Mouse (Mus musculus): ENCODE data around the gene Mettl17. TPM values are rescaled to one million over a fixed set of nuclear protein-coding genes. Genes with fewer than 3 reads are reported as not detected.

The Mettl17 gene
- 4.6 TPM for polyA plus RNA-seq (2014; fragmentation: Illumina TruSeq; extraction: RNeasy Lipid Tissue Mini Kit (QIAGEN cat#74804); ENCODE audit: low read depth, low replicate concordance)

GRCm38 (mm10) chr14:51884598-51885331 lies at the start of gene Mettl17:
Gene Mettl17, plus strand, starts transcription at chr14:51884842.

GRCm38 (mm10) chr14:51853399-51853798 lies 31.2 kb upstream of the Mettl17 start, which contains the start of gene Ear6:
Gene Ear6, plus strand, starts transcription at chr14:51853699.

GRCm38 (mm10) chr14:51892191-51892939 lies 7.7 kb downstream of the Mettl17 start, which contains the start of gene Slc39a2:
Gene Slc39a2, plus strand, starts transcription at chr14:51892889.

GRCm38 (mm10) chr14:51913960-51914762 lies 29.5 kb downstream of the Mettl17 start, which contains the start of gene Ndrg2:
Gene Ndrg2, minus strand, starts transcription at chr14:51914158.

GRCm38 (mm10) chr14:51918125-51918524 lies 33.5 kb downstream of the Mettl17 start, which contains the start of gene Tppp2:
Gene Tppp2, plus strand, starts transcription at chr14:51918425.

GRCm38 (mm10) chr14:51922571-51922865 lies 37.9 kb downstream of the Mettl17 start, which contains the start of gene Rnase13:
Gene Rnase13, minus strand, starts transcription at chr14:51922773.

Other genes with a start within 250 kb of the Mettl17 start
- not detected for gene Gm4181, start 249.2 kb upstream of the Mettl17 start, polyA plus RNA-seq (2014; fragmentation: Illumina TruSeq; extraction: RNeasy Lipid Tissue Mini Kit (QIAGEN cat#74804); ENCODE audit: low read depth, low replicate concordance)
- gene Gm17079, start 189.4 kb upstream of the Mettl17 start, polyA plus RNA-seq (2014; fragmentation: Illumina TruSeq; extraction: RNeasy Lipid Tissue Mini Kit (QIAGEN cat#74804); ENCODE audit: low read depth, low replicate concordance), result not detected
- gene Gm5800, start 167.7 kb upstream of the Mettl17 start, polyA plus RNA-seq (2014; fragmentation: Illumina TruSeq; extraction: RNeasy Lipid Tissue Mini Kit (QIAGEN cat#74804); ENCODE audit: low read depth, low replicate concordance), result not detected
- gene Ang4, start 111.3 kb upstream of the Mettl17 start, polyA plus RNA-seq (2014; fragmentation: Illumina TruSeq; extraction: RNeasy Lipid Tissue Mini Kit (QIAGEN cat#74804); ENCODE audit: low read depth, low replicate concordance), result not detected
- not detected for gene AY358078, start 84.8 kb upstream of the Mettl17 start, polyA plus RNA-seq (2014; fragmentation: Illumina TruSeq; extraction: RNeasy Lipid Tissue Mini Kit (QIAGEN cat#74804); ENCODE audit: low read depth, low replicate concordance)
- gene Ear6, start 31.1 kb upstream of the Mettl17 start, polyA plus RNA-seq (2014; fragmentation: Illumina TruSeq; extraction: RNeasy Lipid Tissue Mini Kit (QIAGEN cat#74804); ENCODE audit: low read depth, low replicate concordance), result not detected
- 0.77 TPM for gene Slc39a2, start 8.0 kb downstream of the Mettl17 start, polyA plus RNA-seq (2014; fragmentation: Illumina TruSeq; extraction: RNeasy Lipid Tissue Mini Kit (QIAGEN cat#74804); ENCODE audit: low read depth, low replicate concordance)
- gene Ndrg2, start 29.3 kb downstream of the Mettl17 start, polyA plus RNA-seq (2014; fragmentation: Illumina TruSeq; extraction: RNeasy Lipid Tissue Mini Kit (QIAGEN cat#74804); ENCODE audit: low read depth, low replicate concordance), result 2,741 TPM
- not detected for gene Tppp2, start 33.6 kb downstream of the Mettl17 start, polyA plus RNA-seq (2014; fragmentation: Illumina TruSeq; extraction: RNeasy Lipid Tissue Mini Kit (QIAGEN cat#74804); ENCODE audit: low read depth, low replicate concordance)
- gene Rnase13, start 37.9 kb downstream of the Mettl17 start, polyA plus RNA-seq (2014; fragmentation: Illumina TruSeq; extraction: RNeasy Lipid Tissue Mini Kit (QIAGEN cat#74804); ENCODE audit: low read depth, low replicate concordance), result not detected
- gene Arhgef40, start 99.9 kb downstream of the Mettl17 start, polyA plus RNA-seq (2014; fragmentation: Illumina TruSeq; extraction: RNeasy Lipid Tissue Mini Kit (QIAGEN cat#74804); ENCODE audit: low read depth, low replicate concordance), result 2.0 TPM
- not detected for gene Tmem253, start 130.8 kb downstream of the Mettl17 start, polyA plus RNA-seq (2014; fragmentation: Illumina TruSeq; extraction: RNeasy Lipid Tissue Mini Kit (QIAGEN cat#74804); ENCODE audit: low read depth, low replicate concordance)
- 1.1 TPM for gene Zfp219, start 135.9 kb downstream of the Mettl17 start, polyA plus RNA-seq (2014; fragmentation: Illumina TruSeq; extraction: RNeasy Lipid Tissue Mini Kit (QIAGEN cat#74804); ENCODE audit: low read depth, low replicate concordance)
- gene Olfr221, start 157.6 kb downstream of the Mettl17 start, polyA plus RNA-seq (2014; fragmentation: Illumina TruSeq; extraction: RNeasy Lipid Tissue Mini Kit (QIAGEN cat#74804); ENCODE audit: low read depth, low replicate concordance), result not detected
- 162 TPM for gene Hnrnpc, start 219.2 kb downstream of the Mettl17 start, polyA plus RNA-seq (2014; fragmentation: Illumina TruSeq; extraction: RNeasy Lipid Tissue Mini Kit (QIAGEN cat#74804); ENCODE audit: low read depth, low replicate concordance)
- gene Rpgrip1, start 225.9 kb downstream of the Mettl17 start, polyA plus RNA-seq (2014; fragmentation: Illumina TruSeq; extraction: RNeasy Lipid Tissue Mini Kit (QIAGEN cat#74804); ENCODE audit: low read depth, low replicate concordance), result 0.48 TPM

All from liver, adult 10 weeks (tissue).